Mouse (Mus musculus): ENCODE data around the gene Speer4d.
"Not testable (repeated sequence)": the region's sequence is repeated elsewhere in the genome, so short reads cannot be mapped to it uniquely, and the experiment has no call there.

Gene Speer4d

DNA sequence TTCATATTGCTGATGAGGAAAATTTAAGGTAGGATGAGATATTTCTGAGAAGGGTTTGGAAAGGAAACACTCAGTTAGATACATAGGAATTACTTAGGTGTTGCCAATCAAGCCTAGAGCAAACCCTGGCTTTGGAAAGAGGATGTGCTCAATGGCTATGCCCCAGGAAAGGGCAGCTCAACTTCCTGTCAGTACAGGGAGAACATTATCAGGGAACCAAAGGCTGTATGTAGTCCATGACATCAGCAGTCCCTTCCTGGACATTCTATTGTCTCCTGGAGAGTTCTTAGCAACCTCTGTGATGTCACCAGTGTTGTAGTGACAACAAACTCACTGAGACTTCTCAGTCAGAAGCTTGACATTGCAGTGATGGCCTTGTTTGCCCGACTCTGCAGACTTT lies at the start of gene Speer4d:
Gene Speer4d (plus strand): TSS at position 301 of the 400 bp plus-strand sequence.
- DNase-seq, result not testable (repeated sequence)

DNA sequence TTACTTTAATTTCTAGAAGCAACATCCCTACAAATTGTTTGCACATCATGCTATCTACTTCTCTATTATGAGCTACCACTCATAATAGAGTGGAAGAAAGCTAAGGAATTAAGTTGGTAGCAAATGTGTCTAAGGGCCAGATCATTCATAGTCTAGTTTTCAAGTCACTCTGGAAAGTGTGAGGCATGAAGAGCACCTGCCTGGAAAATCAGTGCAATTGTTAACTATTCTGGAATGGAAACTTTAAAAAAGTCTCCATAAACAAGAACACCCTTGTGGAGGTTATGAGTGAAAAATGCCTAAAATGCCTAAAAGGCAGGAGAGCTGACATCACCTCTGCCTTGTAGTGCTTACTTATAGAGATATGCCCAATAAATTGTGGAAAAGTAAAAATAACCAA lies 45.1 kb upstream of the Speer4d start:
- not testable (repeated sequence) for DNase-seq

DNA sequence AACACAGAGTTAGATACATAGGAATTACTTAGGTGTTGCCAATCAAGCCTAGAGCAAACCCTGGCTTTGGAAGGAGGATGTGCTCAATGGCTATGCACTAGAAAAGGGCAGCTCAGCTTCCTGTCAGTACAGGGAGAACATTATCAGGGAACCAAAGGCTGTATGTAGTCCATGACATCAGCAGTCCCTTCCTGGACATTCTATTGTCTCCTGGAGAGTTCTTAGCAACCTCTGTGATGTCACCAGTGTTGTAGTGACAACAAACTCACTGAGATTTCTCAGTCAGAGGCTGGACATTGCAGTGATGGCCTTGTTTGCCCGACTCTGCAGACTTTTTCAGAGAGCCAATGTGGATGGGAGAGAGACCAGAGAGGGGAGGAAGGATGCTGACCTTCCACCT lies 41.8 kb upstream of the Speer4d start, which contains the start of gene Gm21083:
Gene Gm21083 (plus strand): TSS at position 301 of the 400 bp plus-strand sequence.
- DNase-seq, result not testable (repeated sequence)

DNA sequence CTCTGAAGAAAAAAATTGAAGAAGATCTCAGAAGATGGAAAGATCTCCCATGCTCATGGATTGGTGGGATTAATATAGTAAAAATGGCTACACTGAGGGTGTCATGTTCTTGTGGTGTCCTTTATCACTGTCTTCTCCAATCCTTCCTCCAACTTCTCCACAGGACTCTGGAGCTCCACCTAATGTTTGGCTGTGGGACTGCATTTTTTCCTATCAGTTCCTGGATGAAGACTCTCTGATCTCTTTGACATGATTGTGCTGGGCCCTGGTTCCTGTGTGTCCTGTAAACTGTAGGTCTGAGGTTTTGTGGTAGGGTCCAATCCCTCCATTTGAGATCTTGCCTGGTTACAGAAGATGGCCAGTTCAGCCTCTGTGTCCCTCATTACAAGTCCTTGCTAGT lies 32.5 kb upstream of the Speer4d start:
- peak; percentile 44 to 54 for DNase-seq

DNA sequence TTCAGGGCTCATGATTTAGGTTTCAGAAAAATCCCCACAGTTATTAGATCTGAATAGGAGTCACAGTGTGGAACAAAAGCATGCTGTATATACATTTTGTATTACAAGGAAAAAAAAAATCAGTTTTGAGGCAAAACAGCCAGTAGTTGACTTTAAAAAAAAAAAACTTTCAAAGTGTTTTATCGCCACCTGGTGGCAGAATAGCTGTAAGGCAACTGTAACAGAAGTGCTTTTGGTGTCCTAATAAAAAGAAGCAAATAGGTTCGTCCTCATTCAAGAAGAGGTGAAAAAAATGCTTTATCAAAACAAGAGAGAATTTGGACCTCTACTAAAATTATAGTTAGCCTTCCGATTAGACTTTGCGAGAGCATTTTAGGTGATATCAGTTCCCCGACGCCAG lies 30.6 kb upstream of the Speer4d start:
- peak; percentile 14 to 24 for DNase-seq

DNA sequence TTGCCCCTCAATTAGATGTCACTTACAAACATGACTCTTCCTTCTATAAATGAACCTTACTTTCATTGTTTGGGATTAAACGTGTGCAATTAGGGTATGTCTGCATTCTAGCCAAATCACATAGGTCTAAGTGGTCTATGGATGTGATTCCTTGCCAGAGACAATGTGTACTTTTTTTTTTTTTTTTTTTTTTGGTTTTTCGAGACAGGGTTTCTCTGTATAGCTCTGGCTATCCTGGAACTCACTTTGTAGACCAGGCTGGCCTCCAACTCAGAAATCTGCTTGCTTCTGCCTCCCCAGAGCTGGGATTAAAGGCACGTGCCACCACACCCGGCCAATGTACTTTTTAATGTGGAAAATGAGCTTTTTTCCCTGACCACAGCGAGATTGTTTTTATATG lies 28.2 kb upstream of the Speer4d start:
- not testable (repeated sequence) for DNase-seq

DNA sequence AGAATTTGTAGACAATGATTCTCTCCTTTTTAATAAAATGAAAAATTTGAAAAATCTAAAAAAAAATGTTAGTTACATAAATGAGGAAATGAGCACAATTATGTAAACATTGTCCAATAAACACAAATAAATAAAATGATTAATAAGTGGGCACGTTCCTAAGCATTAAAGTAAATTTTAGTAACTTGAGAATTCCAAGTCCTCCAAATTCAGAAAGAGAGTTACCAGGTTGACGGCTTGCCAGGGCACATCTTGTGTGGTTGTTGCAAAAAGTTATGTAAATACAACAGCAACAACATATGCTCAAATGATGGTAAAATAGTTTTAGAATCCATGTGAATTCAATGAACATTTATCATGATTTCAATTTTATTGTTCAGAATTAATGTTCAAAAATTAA lies 27.3 kb upstream of the Speer4d start:
- not testable (repeated sequence) for DNase-seq

DNA sequence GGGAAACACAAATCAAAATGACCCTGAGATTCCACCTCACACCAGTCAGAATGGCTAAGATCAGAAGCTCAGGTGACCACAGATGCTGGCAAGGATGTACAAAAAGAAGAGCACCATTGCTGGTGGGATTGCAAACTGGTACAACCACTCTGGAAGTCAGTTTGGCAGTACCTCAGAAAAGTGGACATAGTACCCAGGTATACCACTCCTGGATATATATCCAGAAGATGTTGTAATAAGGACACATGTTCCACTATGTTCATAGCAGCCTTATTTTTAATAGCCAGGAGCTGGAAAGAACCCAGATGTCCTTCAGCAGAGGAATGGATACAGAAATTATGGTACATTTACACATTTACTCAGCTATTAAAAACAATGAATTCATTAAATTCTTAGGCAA lies 20.0 kb upstream of the Speer4d start:
- not testable (repeated sequence) for DNase-seq

DNA sequence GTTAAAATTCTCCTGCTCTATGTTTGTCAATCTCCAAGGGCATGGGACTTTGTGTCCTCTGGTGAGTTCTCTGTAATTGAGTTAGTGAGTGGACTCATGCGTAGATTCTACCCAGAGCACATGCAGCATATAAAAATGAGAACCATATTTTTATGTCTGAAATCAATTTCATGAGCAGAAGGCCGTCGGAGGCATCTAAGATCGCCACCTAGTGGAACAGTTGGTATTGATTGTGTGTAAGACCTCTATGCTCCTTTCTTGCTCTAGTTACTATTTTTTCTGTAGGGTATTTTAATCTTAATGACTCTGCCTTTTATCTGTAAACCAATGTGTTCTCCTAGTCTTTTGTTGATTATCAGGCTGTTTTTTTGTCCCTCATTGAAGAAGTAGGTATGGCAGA lies 18.5 kb upstream of the Speer4d start:
- DNase-seq, result peak; percentile 14 to 30

DNA sequence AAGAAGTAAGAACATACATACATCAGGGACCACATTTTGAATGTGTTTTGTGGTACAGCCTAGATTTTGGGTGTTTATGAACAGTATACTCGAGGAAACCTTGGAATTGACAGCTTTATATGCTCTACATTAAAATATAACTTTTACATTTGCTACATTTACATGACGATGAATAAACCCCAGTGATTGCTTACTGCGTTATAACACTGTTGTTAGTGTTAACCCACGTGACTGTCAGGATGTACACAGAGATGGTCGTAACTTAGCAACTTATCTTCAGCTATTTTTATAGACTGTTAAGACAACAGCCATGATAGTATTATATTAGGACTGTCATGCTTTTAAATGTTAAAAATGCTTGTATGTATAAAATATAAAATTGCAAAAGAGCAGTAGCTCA lies 17.4 kb upstream of the Speer4d start:
- DNase-seq, result not testable (repeated sequence)

DNA sequence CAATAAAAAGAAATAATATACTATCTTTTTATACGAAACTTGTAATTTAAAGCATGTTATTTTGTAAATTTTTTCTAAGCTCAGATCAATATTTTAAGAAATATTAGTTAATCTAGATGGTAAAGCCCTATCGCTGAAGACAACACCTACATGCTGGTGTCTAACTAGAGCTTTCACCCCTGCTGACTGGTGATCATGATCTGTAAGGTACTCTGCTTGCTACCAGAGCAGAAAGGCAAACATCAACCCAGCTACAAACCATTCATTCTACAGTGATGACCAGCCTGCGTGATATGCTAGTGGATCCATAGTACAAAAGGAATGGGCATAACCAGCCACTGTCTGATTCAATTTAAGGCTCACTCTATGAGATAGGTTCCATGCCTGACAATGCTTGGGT lies 16.9 kb upstream of the Speer4d start:
- DNase-seq, result not testable (repeated sequence)

DNA sequence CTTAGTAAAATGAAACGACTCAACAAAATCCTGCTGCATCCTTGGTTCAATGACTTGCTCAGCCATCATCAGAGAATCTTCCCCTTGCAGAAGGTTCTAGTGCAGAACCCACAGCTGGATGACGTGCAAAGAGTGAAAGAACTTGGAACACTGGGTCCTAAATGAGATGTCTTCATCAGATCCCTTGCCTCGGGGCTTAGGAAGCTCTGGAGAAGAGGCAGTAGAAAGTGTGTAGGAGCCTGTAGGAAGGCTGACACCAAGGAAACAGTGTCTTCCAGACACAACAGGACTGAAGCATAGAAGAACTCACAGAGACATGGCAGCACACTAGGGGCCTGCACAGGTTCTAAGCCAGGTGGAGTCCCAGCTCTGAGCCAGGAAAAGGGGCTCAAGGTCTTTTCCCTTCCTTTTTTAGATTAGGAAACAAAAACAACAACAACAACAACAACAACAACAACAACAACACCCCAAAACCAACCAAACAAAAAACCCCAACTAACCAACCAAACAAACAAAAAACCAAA lies 16.4 kb upstream of the Speer4d start:
- DNase-seq, result not testable (repeated sequence)

DNA sequence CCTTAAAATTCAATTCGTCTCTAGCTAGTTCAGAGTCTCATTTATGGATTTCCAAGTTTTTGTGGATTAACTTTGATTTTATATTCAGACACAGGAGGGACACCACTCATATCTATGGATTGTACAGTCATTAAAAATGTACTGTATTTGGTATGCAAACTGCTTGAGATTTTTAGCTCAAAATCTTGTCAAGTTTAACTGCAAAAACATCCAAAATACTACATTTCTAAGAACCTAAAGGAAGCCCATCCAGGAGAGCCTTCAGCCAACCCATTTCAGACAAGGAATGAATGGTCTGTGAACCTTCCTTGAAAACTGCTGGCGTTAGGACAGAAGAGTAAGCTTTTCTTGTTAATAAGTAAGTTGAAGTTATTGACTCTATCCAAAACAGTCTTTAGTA lies 15.9 kb upstream of the Speer4d start:
- DNase-seq, result not testable (repeated sequence)

DNA sequence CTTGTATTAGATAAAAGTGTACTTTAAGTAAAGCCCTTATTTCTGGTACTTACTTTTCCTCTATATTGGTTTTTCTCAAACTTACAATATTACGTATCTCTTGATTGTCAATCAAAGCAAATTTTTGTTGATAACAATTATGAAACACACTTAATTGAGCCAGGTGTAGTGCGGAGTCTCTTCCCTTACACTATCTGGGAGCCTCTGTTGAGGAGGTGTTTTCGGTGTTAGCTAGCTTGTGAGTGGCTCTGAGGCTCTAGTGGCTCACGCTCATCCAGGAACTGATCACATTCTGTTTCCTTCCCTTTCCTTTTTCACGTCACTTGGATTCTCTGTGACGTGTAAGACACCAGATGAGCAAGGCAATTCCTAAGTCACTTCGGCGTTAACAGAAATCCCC lies 15.3 kb upstream of the Speer4d start:
- DNase-seq, result not testable (repeated sequence)

DNA sequence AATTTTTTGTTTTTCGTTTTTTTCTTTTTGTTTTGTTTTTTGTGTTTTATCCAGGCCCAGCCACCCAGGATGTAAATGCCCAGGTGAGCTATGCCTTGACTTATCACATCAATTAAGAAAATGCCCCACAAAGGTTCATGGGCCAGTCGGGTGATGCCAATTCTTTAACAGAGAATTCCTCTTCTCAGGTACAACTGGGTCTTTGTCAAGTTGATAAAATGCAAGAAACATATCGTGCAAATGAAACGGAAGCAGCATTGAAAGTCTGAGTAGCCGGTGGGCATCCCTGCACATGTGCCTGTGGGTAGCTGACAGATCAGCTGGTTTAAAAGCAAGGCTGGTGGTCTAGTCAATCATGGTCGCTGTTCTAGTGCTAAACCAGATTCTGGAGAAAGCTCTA lies 12.2 kb upstream of the Speer4d start:
- peak in 1 of 2 experiments; percentile 3 for DNase-seq

DNA sequence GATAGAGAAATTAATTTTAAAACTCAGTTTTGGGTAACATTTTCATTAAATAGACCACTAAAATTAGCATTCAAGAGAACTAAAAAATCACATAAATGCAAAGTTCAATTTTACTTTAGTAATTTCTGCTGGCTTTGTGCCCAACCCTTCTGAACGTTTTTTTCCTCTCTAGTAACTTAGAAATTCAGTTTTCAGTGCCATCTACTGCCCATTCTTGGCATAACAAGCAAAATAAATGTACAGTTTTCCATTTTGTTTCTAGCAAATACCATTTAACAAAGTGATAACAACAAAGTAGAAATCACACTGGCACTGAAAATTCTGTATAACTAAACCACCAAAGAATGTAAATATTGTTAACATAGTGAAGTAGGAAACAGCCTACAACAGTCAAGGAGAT lies 8.2 kb upstream of the Speer4d start:
- peak; percentile 7 to 23 for DNase-seq

DNA sequence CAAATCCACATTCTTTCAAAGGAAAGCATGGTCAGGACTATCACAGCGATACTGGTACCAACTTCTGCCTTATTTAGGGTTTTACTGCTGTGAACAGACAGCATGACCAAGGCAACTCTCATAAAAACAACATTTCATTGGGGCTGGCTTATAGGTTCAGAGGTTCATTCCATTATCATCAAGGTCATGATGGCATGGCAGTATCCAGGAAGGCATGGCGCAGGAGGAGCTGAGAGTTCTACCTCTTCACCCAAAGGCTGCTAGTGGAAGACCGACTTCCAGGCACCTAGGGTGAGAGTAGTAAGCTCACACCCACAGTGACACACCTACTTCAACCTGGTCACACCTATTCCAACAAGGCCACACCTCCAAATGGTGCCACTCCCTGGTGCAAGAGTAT lies 2.7 kb upstream of the Speer4d start:
- DNase-seq, result not testable (repeated sequence)

DNA sequence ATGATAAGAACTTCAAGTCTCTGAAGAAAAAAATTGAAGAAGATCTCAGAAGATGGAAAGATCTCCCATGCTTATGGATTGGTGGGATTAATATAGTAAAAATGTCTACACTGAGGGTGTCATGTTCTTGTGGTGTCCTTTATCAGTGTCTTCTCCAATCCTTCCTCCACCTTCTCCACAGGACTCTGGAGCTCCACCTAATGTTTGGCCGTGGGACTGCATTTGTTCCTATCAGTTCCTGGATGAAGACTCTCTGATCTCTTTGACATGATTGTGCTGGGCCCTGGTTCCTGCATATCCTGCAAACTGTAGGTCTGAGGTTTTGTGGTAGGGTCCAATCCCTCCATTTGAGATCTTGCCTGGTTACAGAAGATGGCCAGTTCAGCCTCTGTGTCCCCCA lies 9.3 kb downstream of the Speer4d start:
- peak; percentile 22 to 28 for DNase-seq

DNA sequence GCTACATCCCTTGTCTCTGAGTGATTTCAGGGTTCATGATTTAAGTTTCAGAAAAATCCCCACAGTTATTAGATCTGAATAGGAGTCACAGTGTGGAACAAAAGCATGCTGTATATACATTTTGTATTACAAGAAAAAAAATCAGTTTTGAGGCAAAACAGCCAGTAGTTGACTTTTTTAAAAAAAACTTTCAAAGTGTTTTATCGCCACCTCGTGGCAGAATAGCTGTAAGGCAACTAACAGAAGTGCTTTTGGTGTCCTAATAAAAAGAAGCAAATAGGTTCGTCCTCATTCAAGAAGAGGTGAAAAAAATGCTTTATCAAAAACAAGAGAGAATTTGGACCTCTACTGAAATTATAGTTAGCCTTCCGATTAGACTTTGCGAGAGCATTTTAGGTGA lies 11.2 kb downstream of the Speer4d start:
- peak; percentile 7 to 14 for DNase-seq

DNA sequence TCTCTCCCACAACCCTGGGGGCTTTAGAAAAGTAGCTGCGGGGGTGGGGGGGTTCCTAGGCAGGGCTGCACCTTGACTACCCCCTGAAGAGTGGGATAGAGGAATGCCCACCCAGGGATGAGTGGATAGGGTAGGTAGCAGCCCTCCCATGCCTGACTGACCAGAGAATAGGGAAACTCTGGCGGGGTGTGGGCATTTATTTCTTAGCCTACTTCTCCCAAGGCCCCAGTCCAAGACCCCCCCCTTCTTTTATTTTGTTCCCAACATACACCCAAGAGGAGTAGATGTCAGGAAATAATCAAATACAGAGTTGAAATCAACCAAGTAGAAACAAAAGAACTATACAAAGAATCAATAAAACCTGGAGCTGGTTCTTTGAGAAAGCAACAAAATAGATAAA lies 18.8 kb downstream of the Speer4d start:
- peak in 1 of 2 experiments; percentile 1 for DNase-seq

DNA sequence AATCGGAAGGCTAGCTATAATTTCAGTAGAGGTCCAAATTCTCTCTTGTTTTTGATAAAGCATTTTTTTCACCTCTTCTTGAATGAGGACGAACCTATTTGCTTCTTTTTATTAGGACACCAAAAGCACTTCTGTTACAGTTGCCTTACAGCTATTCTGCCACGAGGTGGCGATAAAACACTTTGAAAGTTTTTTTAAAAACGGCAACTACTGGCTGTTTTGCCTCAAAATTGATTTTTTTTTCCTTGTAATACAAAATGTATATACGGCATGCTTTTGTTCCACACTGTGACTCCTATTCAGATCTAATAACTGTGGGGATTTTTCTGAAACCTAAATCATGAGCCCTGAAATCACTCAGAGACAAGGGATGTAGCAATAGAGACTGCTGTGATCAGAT lies 26.8 kb downstream of the Speer4d start:
- DNase-seq, result peak; percentile 7 to 8

DNA sequence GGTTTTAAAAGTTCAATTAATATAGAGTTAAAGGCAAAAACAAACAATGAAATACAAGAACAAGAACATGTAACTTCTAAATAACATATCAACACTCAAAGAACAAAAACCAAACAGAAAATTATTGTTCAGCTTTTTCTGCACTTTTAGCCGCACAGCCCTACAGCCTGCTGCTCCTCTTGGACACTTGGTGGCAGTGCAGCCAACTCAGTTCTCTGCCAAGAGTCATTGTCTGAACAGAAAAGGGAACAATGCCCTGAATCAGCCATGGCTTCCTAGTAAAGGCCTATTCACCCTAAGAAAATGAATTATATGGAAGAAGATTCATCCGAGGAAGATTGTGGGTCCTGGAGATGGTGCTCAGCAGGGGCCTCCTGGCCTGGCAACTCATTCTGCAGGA lies 33.5 kb downstream of the Speer4d start:
- peak; percentile 4 to 5 for DNase-seq

DNA sequence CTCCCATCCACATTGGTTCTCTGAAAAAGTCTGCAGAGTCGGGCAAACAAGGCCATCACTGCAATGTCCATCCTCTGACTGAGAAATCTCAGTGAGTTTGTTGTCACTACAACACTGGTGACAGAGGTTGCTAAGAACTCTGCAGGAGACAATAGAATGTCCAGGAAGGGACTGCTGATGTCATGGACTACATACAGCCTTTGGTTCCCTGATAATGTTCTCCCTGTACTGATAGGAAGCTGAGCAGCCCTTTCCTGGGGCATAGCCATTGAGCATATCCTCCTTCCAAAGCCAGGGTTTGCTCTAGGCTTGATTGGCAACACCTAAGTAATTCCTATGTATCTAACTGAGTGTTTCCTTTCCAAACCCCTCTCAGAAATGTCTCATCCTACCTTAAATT lies 38.1 kb downstream of the Speer4d start, which contains the start of gene 4930572O03Rik:
Gene 4930572O03Rik (minus strand): TSS at position 101 of the 400 bp plus-strand sequence.
- DNase-seq, result not testable (repeated sequence)

DNA sequence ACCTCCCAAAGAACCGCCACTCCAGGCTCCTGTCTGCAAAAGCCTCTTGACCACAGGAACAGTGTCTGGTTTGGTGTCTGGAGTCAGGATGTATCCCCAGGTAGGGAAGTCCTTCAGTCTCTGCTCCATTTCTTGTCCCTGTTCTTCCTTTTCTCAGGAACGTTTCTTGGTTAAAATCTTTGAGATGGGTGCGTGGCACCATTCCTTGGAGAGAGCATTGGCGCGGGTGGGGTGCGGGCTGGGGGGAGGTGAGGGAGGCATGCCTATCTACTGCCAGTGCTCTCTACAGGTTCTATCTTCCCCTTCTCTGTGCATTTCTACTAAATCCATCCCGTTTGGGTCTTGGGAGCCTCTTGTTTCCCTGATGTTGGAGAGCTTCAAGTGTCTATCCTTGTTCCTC lies 45.0 kb downstream of the Speer4d start:
- DNase-seq, result not testable (repeated sequence)

DNA sequence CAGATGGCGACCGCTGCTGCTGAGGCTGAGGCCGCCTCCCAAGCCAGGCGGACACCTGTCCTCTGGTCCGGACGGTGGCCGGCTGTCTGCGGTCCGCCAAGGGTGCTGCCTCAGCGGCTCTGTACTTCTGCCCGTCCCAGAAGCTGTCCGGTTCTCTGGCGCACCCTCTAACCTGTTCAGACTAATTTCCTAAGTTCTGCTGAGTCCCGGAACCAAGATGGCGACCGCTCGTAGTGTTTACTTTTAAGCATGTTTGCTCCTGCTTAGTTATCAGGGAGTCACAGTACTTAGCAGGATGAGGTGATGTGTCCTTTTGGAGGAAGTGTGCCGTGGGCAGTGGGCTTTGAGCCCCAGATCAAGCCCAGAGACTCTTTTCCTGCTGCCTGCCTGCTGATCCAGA lies 51.9 kb downstream of the Speer4d start:
- not testable (repeated sequence) for DNase-seq
